Mouse (Mus musculus): ENCODE results near the gene Marcks. TPM values are rescaled to one million over a fixed set of nuclear protein-coding genes. Genes with fewer than 3 reads are reported as not detected.

Marcks gene
- total and polyA plus RNA-seq, 3 experiments = 16.9 to 80.7 (median 74.2) TPM

GRCm38 (mm10) chr10:37159731-37160130 lies 21.0 kb upstream of the Marcks start:
- no peak overlapping the region for H3K4me3 ChIP-seq (replicated peaks in 1 of 3; ENCODE audit: low read depth in 2 of 3, low read length in 2 of 3, poor library complexity in 1 of 3)
- no peak for DNase-seq (ENCODE audit: extremely low read depth)
- in situ Hi-C loops (cut with MboI; ENCODE audit: low pct_ligation_motif_present, low pct_unique_long_range_greater_than_20kb, low sequenced_read_pairs) (no loop called here), dilution Hi-C loops (cut with MboI; ENCODE audit: extremely low pct_ligation_motif_present, extremely low pct_unique_long_range_greater_than_20kb, low sequenced_read_pairs) (no loop called here)
- no peak overlapping the region for H3K9ac ChIP-seq (ENCODE audit: insufficient read depth, low read depth)
- no peaks in the 10 kb centered on the region for H3K36me3 ChIP-seq (replicated peaks in 1 of 2; ENCODE audit: control insufficient read depth in 1 of 2, insufficient read depth in 1 of 2, low read length in 1 of 2)
- H3K27ac ChIP-seq (ENCODE audit: insufficient read depth, low read depth) = no peak overlapping the region
- peaks cover 0 to 3% of the 10 kb centered on the region in 2 experiments; a peak in 1 of 4 replicates for H3K4me1 ChIP-seq (ENCODE audit: control insufficient read depth in 1 of 2, insufficient read depth in 2 of 2)
- no peaks in the 10 kb centered on the region for H3K9me3 ChIP-seq (replicated peaks; ENCODE audit: low read length)
- H3K4me2 ChIP-seq (ENCODE audit: insufficient read depth, low read depth, poor library complexity, severe bottlenecking) = no peak overlapping the region
- TF ChIP-seq ETS1 (conservative IDR thresholded peaks at IDR 0.05; ENCODE audit: low read depth, low read length) = no peak
- no peak for TF ChIP-seq RAD21 (IDR thresholded peaks at IDR 0.05; ENCODE audit: low read depth, low read length)
- TF ChIP-seq EP300 (IDR thresholded peaks at IDR 0.05; ENCODE audit: low read length) = no peak
- no peak for TF ChIP-seq MYC (IDR thresholded peaks at IDR 0.05; ENCODE audit: low read depth, low read length)
- TF ChIP-seq ZNF384 (IDR thresholded peaks at IDR 0.05; ENCODE audit: low read depth, low read length) = no peak
- TF ChIP-seq MEF2A (IDR thresholded peaks at IDR 0.05; ENCODE audit: borderline replicate concordance, low read depth, low read length) = no peak
- no peak for TF ChIP-seq MAX (IDR thresholded peaks at IDR 0.05; ENCODE audit: low read length)
- no peak for TF ChIP-seq NELFE (IDR thresholded peaks at IDR 0.05; ENCODE audit: low read depth, low read length)
- TF ChIP-seq CHD1 (IDR thresholded peaks at IDR 0.05; ENCODE audit: low read depth, low read length) = no peak
- TF ChIP-seq CHD2 (IDR thresholded peaks at IDR 0.05; ENCODE audit: low read length) = no peak
- no peaks in the 10 kb centered on the region for H3K79me2 ChIP-seq (replicated peaks; ENCODE audit: control insufficient read depth, extremely low read depth, insufficient read depth, poor library complexity, severe bottlenecking)
- no peaks in the 10 kb centered on the region for H3K27me3 ChIP-seq (replicated peaks)

- in situ Hi-C loops (cut with MboI; ENCODE audit: low pct_ligation_motif_present, low pct_unique_long_range_greater_than_20kb, low sequenced_read_pairs) (no loop called here), dilution Hi-C loops (cut with MboI; ENCODE audit: extremely low pct_ligation_motif_present, extremely low pct_unique_long_range_greater_than_20kb, low sequenced_read_pairs) (no loop called here)
- TF ChIP-seq GABPA (IDR thresholded peaks at IDR 0.05; ENCODE audit: insufficient replicate concordance, low read depth, low read length) = no peak
- TF ChIP-seq BHLHE40 (IDR thresholded peaks at IDR 0.05; ENCODE audit: low read depth, low read length) = no peak
Measured at GRCm38 (mm10) chr10:37157156-37157555, 18.4 kb upstream of the Marcks start.

GRCm38 (mm10) chr10:37155131-37155530 lies 16.4 kb upstream of the Marcks start:
- dilution Hi-C loops (cut with MboI; ENCODE audit: extremely low pct_ligation_motif_present, extremely low pct_unique_long_range_greater_than_20kb, low sequenced_read_pairs) (no loop called here), in situ Hi-C loops (cut with MboI; ENCODE audit: low pct_ligation_motif_present, low pct_unique_long_range_greater_than_20kb, low sequenced_read_pairs) (no loop called here)
- TF ChIP-seq MEF2A (IDR thresholded peaks at IDR 0.05; ENCODE audit: borderline replicate concordance, low read depth, low read length) = no peak
- no peak for TF ChIP-seq KAT2A (IDR thresholded peaks at IDR 0.05; ENCODE audit: insufficient replicate concordance, low read length)
- TF ChIP-seq USF2 (conservative IDR thresholded peaks at IDR 0.05; ENCODE audit: low read depth, low read length) = no peak
- TF ChIP-seq ETS1 (conservative IDR thresholded peaks at IDR 0.05; ENCODE audit: low read depth, low read length) = no peak
- no peak for TF ChIP-seq MYC (IDR thresholded peaks at IDR 0.05; ENCODE audit: low read depth, low read length)
- TF ChIP-seq IRF4 (IDR thresholded peaks at IDR 0.05; ENCODE audit: low read depth, low read length) = no peak
- TF ChIP-seq ZKSCAN1 (IDR thresholded peaks at IDR 0.05; ENCODE audit: borderline replicate concordance, low read depth, low read length) = no peak
- TF ChIP-seq CTCF (conservative IDR thresholded peaks at IDR 0.05 in 1 of 2, IDR thresholded peaks at IDR 0.05 in 1 of 2; ENCODE audit: low read depth in 2 of 2, low read length in 2 of 2) = no peak
- no peak for TF ChIP-seq POLR2A (IDR thresholded peaks at IDR 0.05; ENCODE audit: low read depth, low read length)
- no peak for TF ChIP-seq MAZ (IDR thresholded peaks at IDR 0.05; ENCODE audit: low read depth, low read length)
- no peak for TF ChIP-seq SIN3A (IDR thresholded peaks at IDR 0.05; ENCODE audit: low read length)
- no peak for TF ChIP-seq BHLHE40 (IDR thresholded peaks at IDR 0.05; ENCODE audit: low read depth, low read length)
- TF ChIP-seq TBP (conservative IDR thresholded peaks at IDR 0.05; ENCODE audit: low read depth, low read length) = no peak
- TF ChIP-seq GABPA (IDR thresholded peaks at IDR 0.05; ENCODE audit: insufficient replicate concordance, low read depth, low read length) = no peak
- no peak for TF ChIP-seq RAD21 (IDR thresholded peaks at IDR 0.05; ENCODE audit: low read depth, low read length)
- TF ChIP-seq USF1 (IDR thresholded peaks at IDR 0.05; ENCODE audit: low read depth, low read length) = no peak
- no peak for TF ChIP-seq CHD1 (IDR thresholded peaks at IDR 0.05; ENCODE audit: low read depth, low read length)
- TF ChIP-seq NELFE (IDR thresholded peaks at IDR 0.05; ENCODE audit: low read depth, low read length) = no peak
- H3K4me2 ChIP-seq (ENCODE audit: insufficient read depth, low read depth, poor library complexity, severe bottlenecking) = no peak overlapping the region
- no peak overlapping the region for H3K9ac ChIP-seq (ENCODE audit: insufficient read depth, low read depth)
- H3K27ac ChIP-seq (ENCODE audit: insufficient read depth, low read depth) = no peak overlapping the region
- H3K36me3 ChIP-seq (replicated peaks in 1 of 2; ENCODE audit: control insufficient read depth in 1 of 2, insufficient read depth in 1 of 2, low read length in 1 of 2) = no peaks in the 10 kb centered on the region
- H3K9me3 ChIP-seq (replicated peaks; ENCODE audit: low read length) = no peaks in the 10 kb centered on the region
- no peak for DNase-seq (ENCODE audit: extremely low read depth)
- H3K79me2 ChIP-seq (replicated peaks; ENCODE audit: control insufficient read depth, extremely low read depth, insufficient read depth, poor library complexity, severe bottlenecking) = no peaks in the 10 kb centered on the region
- H3K4me3 ChIP-seq (replicated peaks in 1 of 3; ENCODE audit: low read depth in 2 of 3, low read length in 2 of 3, poor library complexity in 1 of 3) = no peak overlapping the region
- H3K4me1 ChIP-seq (ENCODE audit: control insufficient read depth in 1 of 2, insufficient read depth in 2 of 2) = peaks cover 0 to 3% of the 10 kb centered on the region in 2 experiments; a peak in 1 of 4 replicates
- no peaks in the 10 kb centered on the region for H3K27me3 ChIP-seq (replicated peaks)

More at GRCm38 (mm10) chr10:37157156-37157555, 18.4 kb upstream of the Marcks start:
- H3K9ac ChIP-seq (ENCODE audit: insufficient read depth, low read depth) = no peak overlapping the region
- H3K9me3 ChIP-seq (replicated peaks; ENCODE audit: low read length) = no peaks in the 10 kb centered on the region
- H3K4me2 ChIP-seq (ENCODE audit: insufficient read depth, low read depth, poor library complexity, severe bottlenecking) = no peak overlapping the region
- H3K4me3 ChIP-seq (replicated peaks in 1 of 3; ENCODE audit: low read depth in 2 of 3, low read length in 2 of 3, poor library complexity in 1 of 3) = no peak overlapping the region
- no peaks in the 10 kb centered on the region for H3K36me3 ChIP-seq (replicated peaks in 1 of 2; ENCODE audit: control insufficient read depth in 1 of 2, insufficient read depth in 1 of 2, low read length in 1 of 2)
- no peak for DNase-seq (ENCODE audit: extremely low read depth)
- H3K27ac ChIP-seq (ENCODE audit: insufficient read depth, low read depth) = no peak overlapping the region
- H3K4me1 ChIP-seq (ENCODE audit: control insufficient read depth in 1 of 2, insufficient read depth in 2 of 2) = peaks cover 0 to 3% of the 10 kb centered on the region in 2 experiments; a peak in 1 of 4 replicates
- no peaks in the 10 kb centered on the region for H3K27me3 ChIP-seq (replicated peaks)
- no peaks in the 10 kb centered on the region for H3K79me2 ChIP-seq (replicated peaks; ENCODE audit: control insufficient read depth, extremely low read depth, insufficient read depth, poor library complexity, severe bottlenecking)
